8 mouse cellular contexts compared by ENCODE assay signal in genomic region chr3:129533743-129534530, GRCm38 (mm10). TPM values are rescaled to one million over a fixed set of nuclear protein-coding genes. Genes with fewer than 3 reads are reported as not detected.
DNase-seq lines count a peak whose midpoint lies in the region; ATAC-seq and TF ChIP-seq lines count a peak whose summit lies in the region.

No protein-coding gene starts in this region.

- peak; percentile 41; the same call in 1 of the 2 replicates for TF ChIP-seq POLR2A in bone marrow, adult 2 months (IDR thresholded peaks at IDR 0.05; ENCODE audit: borderline replicate concordance, control insufficient read depth, low read depth, low read length)
- TF ChIP-seq POLR2A in embryonic fibroblast, embryonic 13.5 days (IDR thresholded peaks at IDR 0.05; ENCODE audit: low read depth, low read length) = peak; percentile 63

- ATAC-seq in heart, embryonic 13.5 days (ENCODE audit: extremely low read depth, insufficient number of reproducible peaks, low FRiP score, low TSS enrichment) = peak; percentile 37
- ATAC-seq in liver, embryonic 13.5 days (ENCODE audit: low read depth) = peak; percentile 49
- peak; percentile 38 for ATAC-seq in stomach, embryonic 14.5 days (ENCODE audit: insufficient number of reproducible peaks, insufficient read depth, low FRiP score, low read depth)

- under 1% methylated on average over 72 of the region's 74 CpGs for WGBS in bone marrow, adult 2 months
- under 1% methylated on average over 70 of the region's 74 CpGs for WGBS in heart, embryonic 13.5 days
- under 1% methylated on average over 70 of the region's 74 CpGs for WGBS in liver, embryonic 13.5 days (ENCODE audit: insufficient replicate concordance)
- WGBS in stomach, embryonic 14.5 days = under 1% methylated on average over 73 of the region's 74 CpGs

- H3K36me3 ChIP-seq in C2C12 (ENCODE audit: control insufficient read depth, insufficient read depth) = peaks cover 9% of the 10 kb centered on the region
- no peaks in the 10 kb centered on the region for H3K36me3 ChIP-seq in heart, embryonic 13.5 days
- no peaks in the 10 kb centered on the region for H3K36me3 ChIP-seq in liver, embryonic 13.5 days
- no peaks in the 10 kb centered on the region for H3K36me3 ChIP-seq in stomach, embryonic 14.5 days (ENCODE audit: control insufficient read depth, insufficient read depth, low read length)

- H3ac ChIP-seq in C2C12 (ENCODE audit: control insufficient read depth, insufficient read length, low read depth) = peak overlapping the region; percentile 92

- DNase-seq in kidney, postnatal 10 days = peak; percentile 84
- DNase-seq in liver, embryonic 13.5 days = peak; percentile 44
- DNase-seq in natural killer cell, adult 2 months (ENCODE audit: low spot score in 2 of 2) = peak; percentile 35 to 45

- peak overlapping the region; percentile 93 for H3K4me2 ChIP-seq in heart, embryonic 13.5 days
- H3K4me2 ChIP-seq in liver, embryonic 13.5 days = peak overlapping the region; percentile 93
- H3K4me2 ChIP-seq in stomach, embryonic 14.5 days (replicated peaks; ENCODE audit: low read depth, low read length) = peak overlapping the region; percentile 77

- H3K9me3 ChIP-seq in heart, embryonic 13.5 days = no peaks in the 10 kb centered on the region
- no peaks in the 10 kb centered on the region for H3K9me3 ChIP-seq in liver, embryonic 13.5 days (replicated peaks)
- no peaks in the 10 kb centered on the region for H3K9me3 ChIP-seq in stomach, embryonic 14.5 days (ENCODE audit: control insufficient read depth, low read depth, low read length)

- H3K4me3 ChIP-seq in C2C12 (ENCODE audit: insufficient read depth, poor library complexity, severe bottlenecking) = peak overlapping the region; percentile 80
- H3K4me3 ChIP-seq in bone marrow, adult 2 months (replicated peaks; ENCODE audit: control insufficient read depth, low read depth, low read length) = peak overlapping the region; percentile 42
- H3K4me3 ChIP-seq in embryonic fibroblast, embryonic 13.5 days (ENCODE audit: insufficient read depth, low read length) = peak overlapping the region; percentile 89
- H3K4me3 ChIP-seq in heart, embryonic 13.5 days = peak overlapping the region; percentile 89
- H3K4me3 ChIP-seq in liver, embryonic 13.5 days (replicated peaks) = peak overlapping the region; percentile 82
- peak overlapping the region; percentile 78 for H3K4me3 ChIP-seq in stomach, embryonic 14.5 days (ENCODE audit: low read depth, low read length)

- peak overlapping the region; percentile 72 for H3K27ac ChIP-seq in bone marrow, adult 2 months (ENCODE audit: control insufficient read depth, insufficient read depth, low read depth, low read length, poor library complexity)
- H3K27ac ChIP-seq in embryonic fibroblast, embryonic 13.5 days (ENCODE audit: insufficient read depth, low read length) = peak overlapping the region; percentile 78
- peak overlapping the region; percentile 96 for H3K27ac ChIP-seq in heart, embryonic 13.5 days (replicated peaks)
- peak overlapping the region; percentile 74 for H3K27ac ChIP-seq in liver, embryonic 13.5 days
- H3K27ac ChIP-seq in stomach, embryonic 14.5 days (ENCODE audit: low read length) = peak overlapping the region; percentile 99

- TF ChIP-seq CTCF in C2C12 (IDR thresholded peaks at IDR 0.05; ENCODE audit: control insufficient read depth, insufficient read depth, insufficient read length) = no peak
- no peak for TF ChIP-seq CTCF in bone marrow, adult 2 months (IDR thresholded peaks at IDR 0.05; ENCODE audit: control insufficient read depth, insufficient read depth, low read length)
- no peak for TF ChIP-seq CTCF in embryonic fibroblast, embryonic 13.5 days (IDR thresholded peaks at IDR 0.05; ENCODE audit: borderline replicate concordance, insufficient read depth, low read length)

- peaks cover 60% of the 10 kb centered on the region for H3K79me2 ChIP-seq in C2C12 (ENCODE audit: control insufficient read depth, insufficient read depth)

- peaks cover 2% of the 10 kb centered on the region for H3K4me1 ChIP-seq in bone marrow, adult 2 months (ENCODE audit: control insufficient read depth, insufficient read depth, low read length)
- H3K4me1 ChIP-seq in embryonic fibroblast, embryonic 13.5 days (ENCODE audit: control insufficient read depth, insufficient read depth, low read length) = peaks cover 7% of the 10 kb centered on the region
- peaks cover 34% of the 10 kb centered on the region for H3K4me1 ChIP-seq in heart, embryonic 13.5 days
- peaks cover 44% of the 10 kb centered on the region for H3K4me1 ChIP-seq in liver, embryonic 13.5 days (replicated peaks)
- peaks cover 18% of the 10 kb centered on the region for H3K4me1 ChIP-seq in stomach, embryonic 14.5 days (ENCODE audit: control insufficient read depth, insufficient read depth, low read length)

- H3K79me3 ChIP-seq in C2C12 (ENCODE audit: low read depth) = peaks cover 32% of the 10 kb centered on the region

- peak overlapping the region; percentile 99 for H3K9ac ChIP-seq in heart, embryonic 13.5 days
- H3K9ac ChIP-seq in liver, embryonic 13.5 days = peak overlapping the region; percentile 87
- peak overlapping the region; percentile 95 for H3K9ac ChIP-seq in stomach, embryonic 14.5 days (replicated peaks; ENCODE audit: low read depth, low read length)

- H3K27me3 ChIP-seq in C2C12 (ENCODE audit: control insufficient read depth, insufficient read depth, insufficient read length) = no peaks in the 10 kb centered on the region
- H3K27me3 ChIP-seq in heart, embryonic 13.5 days (replicated peaks) = no peaks in the 10 kb centered on the region
- no peaks in the 10 kb centered on the region for H3K27me3 ChIP-seq in liver, embryonic 13.5 days
- no peaks in the 10 kb centered on the region for H3K27me3 ChIP-seq in stomach, embryonic 14.5 days (ENCODE audit: control insufficient read depth, insufficient read depth, low read length)

TF ChIP-seq in C2C12, 6 proteins besides CTCF, POLR2A, EP300 and RAD21:
- TF ChIP-seq USF1 (IDR thresholded peaks at IDR 0.05; ENCODE audit: low read depth) = no peak
- no peak for TF ChIP-seq MYOG (IDR thresholded peaks at IDR 0.05; ENCODE audit: control insufficient read depth, extremely low read depth, insufficient read length)
- no peak for TF ChIP-seq CEBPB (IDR thresholded peaks at IDR 0.05; ENCODE audit: low read depth)
- TF ChIP-seq MAX (IDR thresholded peaks at IDR 0.05) = no peak
- TF ChIP-seq MYOD1 (IDR thresholded peaks at IDR 0.05; ENCODE audit: control insufficient read depth, insufficient read length, low read depth) = no peak
- TF ChIP-seq FOSL1 (IDR thresholded peaks at IDR 0.05; ENCODE audit: insufficient read depth, low read length, poor library complexity, severe bottlenecking) = no peak

RNA-seq across cellular contexts. Expression of gene Elovl6, which starts 1.8 kb away (rescaled TPM):
- 8.0 TPM for polyA plus RNA-seq in C2C12 (2012; fragmentation: generic; extraction: Trizol)
- 1.6 and 7.7 TPM in 2 replicates for polyA plus RNA-seq in bone marrow, adult 2 months (2011; ENCODE audit: insufficient read depth, insufficient read length, low replicate concordance, missing spikeins)
- 30.2 and 37.9 TPM in 2 replicates for polyA plus RNA-seq in embryonic fibroblast, embryonic 13.5 days (2011; ENCODE audit: insufficient read length, low read depth, missing spikeins)
- 12.7 TPM in 2 replicates for polyA plus RNA-seq in heart, embryonic 13.5 days (2015; fragmentation: Nextera tagmentation; extraction: Ambion mirVana)
- polyA plus RNA-seq in liver, embryonic 13.5 days (2015; fragmentation: Nextera tagmentation; extraction: Ambion mirVana) = 10.4 and 12.3 TPM in 2 replicates
- polyA plus RNA-seq in stomach, embryonic 14.5 days (2014; fragmentation: Nextera tagmentation; extraction: Ambion mirVana) = 37.6 and 41.3 TPM in 2 replicates

Comparison
In these comparisons a context has a peak if more than half of its experiments do, and no peak if none do; other contexts are left out.
1. Peak in every context shown above with its lines: DNase-seq, ATAC-seq, H3K4me3 ChIP-seq and H3K27ac ChIP-seq.